Mouse (Mus musculus) ovary, postnatal 36 days (tissue): ENCODE measurements around the gene Triml1.
A peak's percentile ranks its signal among the peaks of the same experiment; 100 is the strongest.

Experiments
- DNase-seq: peaks from one replicate; pipeline ENCODE4 v3.0.0; 2022; ENCODE audit warnings: low spot score, mixed read lengths

Gene Triml1

DNA sequence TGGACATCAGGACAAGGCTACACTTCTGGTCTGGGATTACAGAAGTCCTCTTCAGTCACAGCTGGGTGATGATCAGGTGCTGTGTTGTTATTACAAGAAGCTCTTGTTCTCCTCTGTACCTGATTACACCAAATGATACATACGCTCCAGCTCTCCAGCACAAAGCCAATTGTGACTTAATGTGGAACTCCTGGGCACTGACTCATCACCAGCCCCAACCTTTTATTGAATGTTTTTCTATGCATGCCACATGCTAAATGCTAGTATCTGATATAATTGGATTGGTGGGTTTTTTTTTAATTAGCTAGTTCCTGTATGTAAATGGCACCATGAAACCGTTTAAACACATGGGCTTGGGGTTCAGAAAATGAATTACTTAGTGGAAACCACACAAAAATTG is at the start of gene Triml1:
Triml1 (minus strand) TSS at position 101 of the 400 bp plus-strand sequence.
- DNase-seq = no peak

DNA sequence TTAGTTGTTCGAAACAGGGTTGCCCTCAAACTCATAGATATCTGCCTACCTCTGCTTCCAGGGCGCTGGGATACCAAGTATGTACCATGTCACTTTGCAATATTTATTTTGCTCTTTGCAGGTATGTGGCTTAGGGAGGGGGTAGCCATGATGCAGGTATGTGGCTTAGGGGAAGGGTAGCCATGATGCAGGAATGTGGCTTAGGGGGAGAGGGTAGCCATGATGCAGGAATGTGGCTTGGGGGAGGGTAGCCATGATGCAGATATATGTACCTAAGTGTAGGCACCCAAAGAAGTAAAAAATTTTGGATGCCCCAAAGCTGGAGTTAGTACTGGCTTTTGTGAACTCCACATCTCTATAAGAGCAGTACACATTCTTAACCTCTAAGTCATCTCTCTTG is 41.0 kb upstream of the Triml1 start:
- no peak for DNase-seq

DNA sequence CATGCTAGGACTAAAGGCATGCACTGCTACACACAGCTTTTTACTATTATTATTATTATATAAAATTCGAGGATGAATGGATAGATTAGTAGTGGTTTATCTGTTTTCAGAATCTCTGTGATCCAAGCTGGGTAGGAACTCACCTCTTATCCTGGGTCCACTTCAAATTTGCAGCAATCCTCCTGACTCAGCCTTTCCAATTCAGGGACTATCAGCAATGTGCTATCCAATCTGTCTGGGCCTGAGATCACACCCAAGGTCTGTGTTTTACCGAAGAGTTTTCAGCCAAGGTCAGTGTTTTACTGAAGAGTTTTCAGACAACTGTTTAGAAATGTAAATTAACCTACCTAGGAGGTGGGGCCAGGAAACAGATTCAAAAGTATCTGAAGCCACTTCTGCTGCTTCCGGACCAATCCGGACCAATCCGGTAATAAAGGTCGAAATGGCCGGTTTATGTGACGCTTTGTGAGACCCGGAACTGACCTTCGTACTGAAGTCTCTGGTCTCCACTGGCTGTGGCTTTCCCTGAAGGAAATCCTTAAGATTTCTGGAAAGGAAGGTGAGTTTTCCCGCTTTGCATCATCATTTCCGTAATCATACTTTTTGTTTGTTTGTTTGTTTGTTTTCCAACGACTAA is 38.9 kb upstream of the Triml1 start, which contains the start of gene Triml2:
Triml2 (plus strand) TSS at position 488 of the 637 bp plus-strand sequence.
- DNase-seq = no peak

DNA sequence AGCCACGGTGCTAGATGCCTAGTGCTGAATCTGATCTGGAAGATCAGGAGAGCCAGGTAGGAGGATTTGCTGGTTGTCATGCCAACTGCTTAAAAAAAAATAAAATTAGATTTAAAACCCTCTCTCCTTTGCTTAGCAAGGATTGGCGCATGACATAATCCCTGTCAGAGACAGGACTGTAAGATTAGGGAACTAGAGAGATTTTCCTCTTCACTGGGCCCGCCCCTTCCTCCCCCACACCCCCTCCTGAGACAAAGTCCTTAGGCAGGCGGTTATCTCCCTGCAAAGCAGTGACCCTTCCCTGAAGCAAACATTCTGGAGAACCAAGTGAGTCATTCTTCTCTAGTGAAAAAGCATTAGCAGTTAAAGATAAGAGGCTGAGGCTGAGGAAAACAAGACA is 37.9 kb upstream of the Triml1 start:
- DNase-seq = peak; percentile 10

DNA sequence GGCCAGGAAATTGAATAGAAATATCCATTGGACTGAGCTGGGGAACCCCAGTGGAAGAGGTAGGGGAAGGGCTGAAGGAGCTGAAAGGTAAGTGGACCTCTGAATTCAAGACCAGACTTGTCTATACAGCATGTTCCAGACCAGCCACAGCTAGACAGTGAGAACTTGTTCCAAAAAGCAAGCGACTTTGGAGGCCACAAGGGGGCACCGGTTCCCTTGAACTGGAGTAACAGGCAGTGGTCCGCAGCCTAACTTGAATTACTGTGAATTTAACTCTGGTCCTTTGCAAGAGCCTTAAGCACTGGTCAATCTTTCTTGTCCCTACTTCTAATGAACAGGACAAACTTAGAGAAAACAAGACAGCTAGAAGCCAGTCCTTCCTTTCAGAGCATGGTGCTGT is 37.0 kb upstream of the Triml1 start:
- peak; percentile 7 for DNase-seq

DNA sequence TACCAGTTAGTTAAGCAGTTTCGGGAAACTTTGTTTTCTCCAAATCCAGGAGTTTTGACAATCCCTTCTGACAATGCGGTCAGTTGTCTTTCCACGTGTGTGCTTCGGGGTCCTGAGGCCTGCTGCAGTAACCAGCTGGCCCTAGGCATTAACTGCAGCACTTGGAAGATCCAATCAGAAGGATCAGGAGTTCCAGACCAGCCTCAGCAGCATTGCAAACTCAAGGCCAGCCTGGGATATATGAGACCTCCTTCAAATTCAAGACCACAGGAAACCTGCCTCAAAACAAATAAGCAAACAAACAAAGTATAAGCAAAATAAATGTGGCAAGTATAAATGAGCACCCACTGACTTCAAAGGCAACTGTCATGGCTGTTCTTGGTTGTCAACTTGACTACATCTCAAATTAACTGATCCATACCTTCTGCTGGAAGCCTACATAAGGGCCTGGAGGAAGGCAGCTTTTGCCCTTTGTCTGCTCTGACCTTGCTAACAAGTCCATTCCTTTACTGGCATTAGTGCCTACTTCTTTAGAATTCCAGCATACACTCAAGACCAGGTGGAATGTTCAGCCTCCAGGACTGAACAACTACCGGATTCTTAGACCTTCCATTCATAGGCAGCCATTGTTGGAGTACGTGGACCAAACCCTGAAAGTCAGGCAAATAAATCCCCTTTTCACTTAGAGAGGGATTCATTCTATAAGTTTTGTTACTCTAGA is 35.6 kb upstream of the Triml1 start:
- DNase-seq = no peak

DNA sequence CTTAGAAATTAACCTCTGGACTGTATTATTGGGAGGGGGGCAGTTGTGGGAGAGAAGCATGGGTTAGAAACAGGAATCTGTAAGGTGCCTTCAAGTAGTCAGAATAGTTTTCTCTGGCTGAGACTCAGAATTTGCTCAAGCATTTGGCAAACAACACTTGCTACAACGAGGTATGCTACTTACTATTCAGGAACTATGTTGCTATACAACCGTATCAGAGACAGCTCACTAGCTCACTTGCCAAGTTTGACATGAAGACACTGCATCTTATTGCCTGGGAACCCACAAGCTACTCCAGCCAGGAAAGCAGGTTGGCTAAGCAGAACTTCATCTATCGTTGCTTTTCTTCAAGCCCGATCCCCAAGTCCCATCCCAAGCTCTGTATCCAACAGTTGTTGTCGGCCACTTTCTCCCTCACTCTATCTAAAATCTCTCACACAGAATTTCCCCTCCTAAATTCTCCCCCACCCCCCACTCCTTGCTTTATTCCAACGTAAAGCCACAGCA is 28.0 kb upstream of the Triml1 start:
- no peak for DNase-seq

DNA sequence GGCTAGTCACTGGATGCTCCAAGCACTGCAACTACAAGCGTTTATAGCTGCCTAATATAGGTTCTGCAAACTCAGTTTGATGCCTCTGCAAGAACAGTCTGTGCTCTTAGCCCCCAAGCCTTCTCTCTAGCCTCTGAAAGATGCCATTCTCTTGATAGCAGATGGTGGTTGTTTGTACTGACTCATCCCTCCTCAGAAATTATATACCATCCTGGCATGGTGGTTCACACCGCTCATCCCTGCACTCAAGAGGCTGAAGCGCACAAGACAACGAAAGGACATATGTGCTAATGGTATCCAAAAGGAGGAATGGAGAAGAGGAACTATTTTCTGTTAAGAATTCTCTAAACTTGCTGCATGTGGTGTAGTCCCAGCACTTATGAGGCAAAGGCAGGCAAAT is 26.8 kb upstream of the Triml1 start:
- no peak for DNase-seq

DNA sequence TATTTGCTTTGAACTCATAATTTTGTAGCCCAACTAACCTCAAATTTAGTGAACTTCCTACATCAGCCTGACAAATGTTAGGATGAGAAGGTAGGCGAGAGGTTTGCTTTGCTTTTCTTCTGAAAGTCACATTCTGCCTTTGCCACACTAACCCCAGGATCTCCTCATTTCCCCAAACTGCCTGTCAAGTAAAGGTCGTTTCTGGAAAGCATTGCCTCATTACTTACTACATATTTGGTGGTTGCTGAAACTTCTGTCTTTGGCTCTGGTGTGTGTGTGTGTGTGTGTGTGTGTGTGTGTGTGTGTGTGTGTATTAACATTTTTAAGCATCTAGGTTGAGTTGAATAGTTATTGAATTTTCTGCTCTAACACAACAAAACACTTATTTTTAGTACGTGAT is 23.2 kb upstream of the Triml1 start:
- DNase-seq = no peak

DNA sequence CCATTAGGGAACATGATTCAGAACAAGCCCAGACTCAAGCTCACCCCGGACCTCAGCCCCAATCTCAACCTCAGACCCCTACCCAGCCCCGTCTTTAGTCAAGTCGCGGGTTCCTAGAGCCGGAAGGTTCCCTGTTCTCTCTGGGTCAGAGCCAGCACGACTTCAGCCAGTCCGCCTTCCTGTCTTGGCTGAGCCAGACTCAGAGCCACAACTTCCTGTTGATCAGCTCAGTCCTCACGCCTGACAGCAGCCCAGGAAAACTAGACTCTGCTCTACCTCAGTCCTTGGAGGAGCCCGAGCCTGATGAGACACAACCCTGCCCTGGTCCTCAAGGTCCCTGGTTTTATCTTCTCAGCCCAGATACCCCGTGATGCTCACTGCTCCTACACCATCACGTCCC is 22.0 kb upstream of the Triml1 start:
- no peak for DNase-seq

DNA sequence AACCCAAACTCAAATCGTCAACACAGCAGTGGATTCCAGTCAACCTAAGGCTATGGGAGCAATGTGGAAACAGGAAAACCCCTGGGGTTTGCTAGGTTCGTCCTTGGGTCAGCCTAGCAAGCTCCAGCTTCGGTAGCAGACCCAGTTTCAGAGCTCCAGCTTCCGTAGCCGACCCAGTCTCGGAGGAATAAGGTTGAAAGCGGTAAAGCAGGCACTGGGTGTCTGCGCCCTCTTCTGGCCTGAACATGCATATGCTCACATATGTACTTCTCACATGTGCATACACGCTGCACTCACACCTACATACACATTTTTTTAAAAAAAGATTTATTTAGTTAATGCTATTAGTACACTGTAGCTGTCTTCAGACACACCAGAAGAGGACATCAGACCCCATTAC is 8.0 kb upstream of the Triml1 start:
- no peak for DNase-seq

DNA sequence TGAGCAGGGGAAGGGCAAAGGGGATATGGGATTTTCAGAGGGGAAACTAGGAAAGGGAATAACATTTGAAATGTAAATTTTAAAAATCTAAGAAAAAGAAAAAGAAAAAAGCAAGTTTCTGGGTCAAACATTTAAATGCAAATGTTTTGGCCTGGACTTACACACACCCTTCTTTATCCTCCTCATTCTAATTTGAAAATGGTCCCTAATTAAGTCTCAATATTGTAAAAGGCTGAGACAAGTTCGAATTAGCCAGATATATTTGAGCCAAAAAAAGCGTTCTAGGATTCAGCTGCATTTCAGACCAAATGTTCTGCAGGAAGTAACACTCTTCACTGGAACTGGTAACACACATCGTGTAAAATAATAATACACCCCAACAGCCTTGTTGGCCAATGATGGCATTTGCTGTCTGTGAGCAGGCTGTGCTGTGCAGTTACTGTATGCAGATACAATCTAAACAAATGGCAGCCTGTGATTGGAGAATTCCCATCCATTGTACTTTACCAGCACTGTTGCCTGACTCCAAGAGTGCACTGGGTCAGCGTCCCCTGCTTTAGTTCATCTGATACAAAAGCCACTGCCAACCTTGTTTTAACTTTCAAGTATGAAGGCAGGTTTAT is 30.0 kb downstream of the Triml1 start:
- DNase-seq = no peak
